Mouse (Mus musculus) neural tube, embryonic 13.5 days (tissue): ENCODE data around the gene Aspg. TPM values are rescaled to one million over a fixed set of nuclear protein-coding genes. Genes with fewer than 3 reads are reported as not detected.

ENCODE experiments used
- ATAC-seq: fragments of 200-750 bp; cut with Nextera tagmentation; 2 replicates; pipeline ENCODE4 v1.8.0; 2017; ENCODE audit warnings: low read depth, mild to moderate bottlenecking, moderate TSS enrichment, moderate library complexity
- H3K27ac ChIP-seq: fragments of 300-500 bp; sonication (generic); replicated peaks from 2 replicates; pipeline ENCODE4 v1.5.1; 2015; ENCODE audit warnings: moderate library complexity, mild to moderate bottlenecking, inconsistent platforms
- H3K27me3 ChIP-seq: fragments of 300-500 bp; sonication (generic); 2 replicates; pipeline ENCODE4 v1.6.1; 2015; ENCODE audit warnings: mild to moderate bottlenecking, inconsistent platforms
- H3K36me3 ChIP-seq: fragments of 300-500 bp; sonication (generic); 2 replicates; pipeline ENCODE4 v1.6.1; 2015; ENCODE audit warnings: mild to moderate bottlenecking, inconsistent platforms
- H3K4me1 ChIP-seq: fragments of 300-500 bp; sonication (generic); replicated peaks from 2 replicates; pipeline ENCODE4 v1.6.1; 2015; ENCODE audit warnings: inconsistent platforms
- H3K4me2 ChIP-seq: fragments of 300-500 bp; sonication (generic); 2 replicates; pipeline ENCODE4 v1.6.1; 2015; ENCODE audit warnings: inconsistent platforms, mild to moderate bottlenecking, moderate library complexity
- H3K4me3 ChIP-seq: fragments of 300-500 bp; sonication (generic); 2 replicates; pipeline ENCODE4 v1.5.1; 2015; ENCODE audit warnings: mild to moderate bottlenecking, inconsistent platforms
- H3K9ac ChIP-seq: fragments of 300-500 bp; sonication (generic); 2 replicates; pipeline ENCODE4 v1.6.1; 2015; ENCODE audit warnings: moderate library complexity, mild to moderate bottlenecking, inconsistent platforms
- H3K9me3 ChIP-seq: fragments of 300-500 bp; sonication (generic); 2 replicates; pipeline ENCODE4 v1.6.1; 2016; ENCODE audit warnings: inconsistent platforms
- WGBS: fragments of 180-500 bp; shearing (Covaris S2); methylation state at CpG from one replicate; pipeline ENCODE4 v1.1.7; 2015; 5-methylcytosine and 5-hydroxymethylcytosine counted together
- polyA plus RNA-seq: library from polyadenylated mRNA; unstranded; fragments of >200 nt; fragmentation: Nextera tagmentation; extraction: Ambion mirVana; gene quantifications from 2 replicates; pipeline ENCODE4 v1.2.1, GENCODE M21; 2015

Gene Aspg
- polyA plus RNA-seq: 0.25 and 0.29 TPM in 2 replicates

DNA sequence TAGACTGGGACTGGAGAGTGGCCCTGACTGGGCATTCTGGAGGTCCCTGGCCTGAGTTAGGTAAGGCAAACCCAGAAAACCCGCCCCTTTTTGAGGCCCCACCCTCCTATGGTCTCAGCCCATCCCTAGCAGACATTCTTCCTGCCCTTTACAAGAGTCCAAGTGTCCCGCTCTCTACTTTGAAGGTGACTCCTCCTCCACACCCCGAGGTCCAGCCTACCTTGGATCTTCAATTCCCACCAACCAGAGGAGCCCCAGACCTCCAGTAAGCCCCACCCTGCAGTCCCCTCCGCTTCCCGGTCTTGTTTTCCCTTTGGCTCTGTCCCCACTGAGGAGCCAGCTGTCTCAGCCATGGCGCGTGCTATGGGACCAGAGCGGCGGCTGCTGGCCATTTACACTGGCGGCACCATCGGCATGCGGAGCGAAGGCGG is at the start of gene Aspg:
Aspg (plus strand) TSS at position 139 of the 431 bp plus-strand sequence.
- WGBS: 1% methylated on average over 14 of the region's 14 CpGs
- Histone ChIP-seq H3K9me3 (no peaks in the 10 kb centered on the region), H3K4me2 (peak within 1 kb of the TSS; percentile 33), H3K27me3 (peaks cover 16% of the 10 kb centered on the region), H3K9ac (no peak within 1 kb of the TSS; the same call in 1 of the 2 replicates), H3K4me3 (no peak within 1 kb of the TSS), H3K36me3 (no peaks in the 10 kb centered on the region), H3K4me1 (peaks cover 6% of the 10 kb centered on the region), H3K27ac (no peak within 1 kb of the TSS)
- no peak for ATAC-seq

DNA sequence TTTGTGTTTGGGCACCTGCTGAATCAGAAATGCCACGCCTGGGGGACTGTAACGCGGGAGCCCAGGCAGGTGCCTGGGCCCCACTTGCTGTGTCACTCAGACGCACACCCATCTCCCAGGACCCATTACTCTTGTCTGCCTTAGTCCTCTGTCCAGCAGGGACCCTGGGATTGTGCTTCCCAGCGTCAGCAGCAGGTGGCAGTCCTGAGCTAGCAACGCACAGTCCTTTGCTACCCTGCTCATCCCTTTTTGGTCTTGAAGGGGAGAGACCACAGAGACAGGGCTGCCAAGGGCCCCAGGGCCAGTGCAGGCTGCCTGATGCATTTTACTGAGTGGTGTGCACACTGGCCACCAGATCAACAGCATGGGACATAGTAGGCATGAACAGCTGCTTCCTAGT is 28.8 kb upstream of the Aspg start:
- peak; percentile 61 for ATAC-seq
- no peaks in the 10 kb centered on the region for H3K36me3 ChIP-seq
- 6% methylated on average over 6 of the region's 6 CpGs for WGBS
- no peak overlapping the region for H3K4me2 ChIP-seq
- no peak overlapping the region for H3K27ac ChIP-seq
- no peaks in the 10 kb centered on the region for H3K4me1 ChIP-seq
- no peaks in the 10 kb centered on the region for H3K9me3 ChIP-seq
- H3K9ac ChIP-seq: no peak overlapping the region
- no peak overlapping the region for H3K4me3 ChIP-seq
- no peaks in the 10 kb centered on the region for H3K27me3 ChIP-seq

DNA sequence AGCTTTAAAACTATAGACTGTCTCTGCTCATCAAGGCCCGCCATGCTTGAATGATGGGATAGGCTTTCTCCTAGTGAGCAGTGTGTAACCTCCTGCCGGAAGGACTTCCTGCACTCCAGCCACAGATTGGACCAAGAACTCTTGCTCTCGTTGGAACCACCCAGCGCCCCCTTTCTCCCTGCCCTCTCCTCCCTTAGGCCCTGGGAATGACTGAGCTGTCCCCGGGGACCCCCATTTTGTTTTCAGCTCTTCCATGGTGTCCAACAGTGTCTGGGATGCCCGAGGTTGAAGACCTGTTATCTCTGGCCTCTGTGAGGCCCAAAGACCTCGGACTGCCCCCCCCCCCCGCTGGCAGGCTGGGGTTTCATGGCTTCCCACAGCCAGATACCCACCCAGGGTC is 26.6 kb upstream of the Aspg start:
- H3K27ac ChIP-seq: no peak overlapping the region
- no peak overlapping the region for H3K4me2 ChIP-seq
- no peak for ATAC-seq
- H3K27me3 ChIP-seq: no peaks in the 10 kb centered on the region
- H3K36me3 ChIP-seq: no peaks in the 10 kb centered on the region
- no peak overlapping the region for H3K4me3 ChIP-seq
- WGBS: 78% methylated on average over 8 of the region's 8 CpGs
- H3K9ac ChIP-seq: no peak overlapping the region
- H3K9me3 ChIP-seq: no peaks in the 10 kb centered on the region
- no peaks in the 10 kb centered on the region for H3K4me1 ChIP-seq

DNA sequence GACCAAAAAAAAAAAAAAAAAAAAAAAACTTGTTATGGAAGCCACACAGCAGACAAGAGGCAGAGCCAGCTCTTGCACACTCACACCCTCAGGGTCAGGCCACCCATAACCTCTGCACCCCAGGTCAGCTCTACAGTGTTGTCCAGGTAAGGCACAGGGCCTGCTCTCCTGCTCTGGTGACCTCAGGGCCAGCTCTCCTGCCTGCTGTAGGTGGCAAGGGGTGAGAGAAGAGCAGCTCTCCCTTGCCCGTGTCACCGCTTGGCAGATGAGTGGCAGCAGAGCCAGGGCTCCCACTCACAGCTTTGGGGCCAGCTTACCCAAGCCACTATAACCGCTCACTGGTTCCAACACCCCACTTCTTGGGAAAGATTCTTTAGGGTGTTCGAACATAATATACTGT is 25.6 kb upstream of the Aspg start:
- Histone ChIP-seq H3K27me3 (no peaks in the 10 kb centered on the region), H3K4me1 (no peaks in the 10 kb centered on the region), H3K9ac (no peak overlapping the region), H3K36me3 (no peaks in the 10 kb centered on the region), H3K4me3 (no peak overlapping the region), H3K4me2 (no peak overlapping the region), H3K9me3 (no peaks in the 10 kb centered on the region), H3K27ac (no peak overlapping the region)
- 91% methylated on average over 4 of the region's 4 CpGs for WGBS
- ATAC-seq: no peak

DNA sequence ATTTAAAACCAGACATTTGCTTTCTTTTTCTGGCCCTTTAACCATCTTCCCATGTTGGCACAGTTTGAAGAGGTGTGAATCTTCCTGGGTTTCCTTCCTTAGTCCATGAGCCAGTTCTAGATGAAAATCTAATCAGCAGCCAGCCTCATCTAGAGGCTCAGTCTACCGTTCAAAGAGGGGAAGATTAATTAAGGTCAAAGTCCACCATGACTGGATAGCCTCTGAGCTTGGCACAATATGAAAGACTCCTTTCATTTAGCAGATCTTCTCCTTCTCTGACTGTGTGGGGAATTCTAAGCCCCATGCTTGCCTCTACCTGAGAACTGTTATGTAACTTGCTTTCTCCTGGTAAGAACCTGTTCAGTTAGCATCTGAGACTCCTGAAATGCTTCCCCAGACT is 24.2 kb upstream of the Aspg start:
- H3K4me3 ChIP-seq: no peak overlapping the region
- no peaks in the 10 kb centered on the region for H3K9me3 ChIP-seq
- no peaks in the 10 kb centered on the region for H3K36me3 ChIP-seq
- no peaks in the 10 kb centered on the region for H3K27me3 ChIP-seq
- H3K4me2 ChIP-seq: no peak overlapping the region
- H3K27ac ChIP-seq: no peak overlapping the region
- WGBS: 55% methylated on average over 1 of the region's 1 CpGs
- ATAC-seq: no peak
- H3K4me1 ChIP-seq: no peaks in the 10 kb centered on the region
- no peak overlapping the region for H3K9ac ChIP-seq

DNA sequence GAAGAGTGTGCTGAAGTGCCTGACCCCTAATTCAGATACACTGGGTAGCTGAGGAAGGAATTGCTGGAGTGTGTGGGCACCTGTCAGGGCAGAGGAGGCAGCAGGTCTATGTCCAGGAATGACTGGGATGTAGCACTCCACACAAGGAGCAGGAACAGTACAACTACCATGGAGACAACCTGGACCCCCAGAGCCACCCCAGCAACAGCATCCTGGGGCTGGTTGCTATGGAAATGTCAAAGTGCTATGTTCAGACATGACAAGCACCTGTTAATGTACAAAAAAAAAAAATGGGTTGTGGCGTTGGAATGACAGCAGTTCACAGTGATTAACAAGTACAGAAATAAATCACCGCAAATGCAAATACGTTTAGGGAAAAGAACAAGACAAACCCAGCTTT is 20.2 kb upstream of the Aspg start:
- Histone ChIP-seq H3K27me3 (peaks cover under 1% of the 10 kb centered on the region; the same call in 1 of the 2 replicates), H3K4me3 (no peak overlapping the region), H3K27ac (no peak overlapping the region), H3K9ac (no peak overlapping the region), H3K9me3 (no peaks in the 10 kb centered on the region), H3K4me1 (peaks cover 5% of the 10 kb centered on the region; the same call in 1 of the 2 replicates), H3K4me2 (no peak overlapping the region), H3K36me3 (no peaks in the 10 kb centered on the region)
- WGBS: 78% methylated on average over 3 of the region's 3 CpGs
- ATAC-seq: no peak

DNA sequence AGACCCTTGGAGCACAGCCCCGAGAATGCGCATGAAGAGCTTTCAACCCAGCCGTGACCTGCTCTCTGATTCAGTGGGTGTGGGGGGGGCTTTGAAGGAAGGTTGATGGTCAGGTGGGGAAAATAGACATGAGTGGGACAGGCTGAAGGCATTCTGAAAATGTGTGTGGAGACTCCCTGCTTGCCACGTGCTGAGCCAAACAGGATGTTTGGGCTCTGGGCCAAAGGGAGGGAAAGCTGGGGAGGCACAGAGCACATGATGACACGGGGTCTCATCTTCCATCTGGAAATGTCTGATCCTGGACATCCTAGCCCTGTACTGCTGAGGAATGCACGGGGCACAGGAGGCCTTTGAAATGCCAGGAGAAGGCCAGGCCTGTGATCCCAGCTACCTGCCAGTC is 19.8 kb upstream of the Aspg start:
- Histone ChIP-seq H3K9me3 (no peaks in the 10 kb centered on the region), H3K27me3 (peaks cover 5% of the 10 kb centered on the region; the same call in 1 of the 2 replicates), H3K4me3 (no peak overlapping the region), H3K27ac (no peak overlapping the region), H3K9ac (no peak overlapping the region), H3K4me2 (no peak overlapping the region), H3K36me3 (no peaks in the 10 kb centered on the region), H3K4me1 (peaks cover 5% of the 10 kb centered on the region; the same call in 1 of the 2 replicates)
- ATAC-seq: no peak
- 75% methylated on average over 6 of the region's 6 CpGs for WGBS

DNA sequence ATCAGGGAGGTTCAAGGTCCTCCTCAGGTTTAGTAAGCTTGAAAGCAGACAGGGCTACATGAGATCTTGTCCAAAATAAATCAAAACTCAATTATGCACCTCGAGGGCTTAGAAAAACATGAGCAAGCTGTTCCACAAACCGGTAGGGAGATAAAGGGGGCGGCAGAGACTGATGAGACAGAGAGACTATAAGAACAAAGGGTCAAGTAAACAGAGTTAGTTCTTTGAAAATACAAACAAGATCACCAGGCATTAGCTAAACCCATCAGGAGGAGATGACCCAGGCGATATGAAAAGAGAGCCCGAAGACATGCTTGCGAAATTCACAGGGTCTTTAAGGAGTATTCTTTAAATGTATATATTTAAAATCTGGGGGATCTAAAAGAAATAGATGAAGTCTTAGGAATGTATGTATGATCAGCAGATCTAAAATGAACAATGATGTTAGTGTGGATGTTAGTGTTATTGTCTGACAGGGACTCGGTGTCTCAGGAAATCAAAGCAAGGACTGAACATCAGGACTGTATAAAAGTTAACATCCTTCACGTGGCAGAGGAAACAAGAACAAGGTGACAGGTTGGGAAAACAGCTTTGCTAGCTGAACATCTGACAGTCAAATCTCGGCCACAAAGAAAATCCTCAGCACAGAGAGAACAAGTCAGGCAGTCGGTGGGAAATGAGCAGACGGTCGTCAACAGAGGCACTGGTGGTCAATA is 17.7 kb upstream of the Aspg start:
- ATAC-seq: no peak
- H3K9ac ChIP-seq: no peak overlapping the region
- H3K4me2 ChIP-seq: no peak overlapping the region
- H3K27ac ChIP-seq: no peak overlapping the region
- H3K36me3 ChIP-seq: no peaks in the 10 kb centered on the region
- WGBS: 64% methylated on average over 12 of the region's 12 CpGs
- H3K9me3 ChIP-seq: no peaks in the 10 kb centered on the region
- peaks cover 5% of the 10 kb centered on the region; the same call in 1 of the 2 replicates for H3K4me1 ChIP-seq
- peaks cover 8% of the 10 kb centered on the region; the same call in 1 of the 2 replicates for H3K27me3 ChIP-seq
- no peak overlapping the region for H3K4me3 ChIP-seq

DNA sequence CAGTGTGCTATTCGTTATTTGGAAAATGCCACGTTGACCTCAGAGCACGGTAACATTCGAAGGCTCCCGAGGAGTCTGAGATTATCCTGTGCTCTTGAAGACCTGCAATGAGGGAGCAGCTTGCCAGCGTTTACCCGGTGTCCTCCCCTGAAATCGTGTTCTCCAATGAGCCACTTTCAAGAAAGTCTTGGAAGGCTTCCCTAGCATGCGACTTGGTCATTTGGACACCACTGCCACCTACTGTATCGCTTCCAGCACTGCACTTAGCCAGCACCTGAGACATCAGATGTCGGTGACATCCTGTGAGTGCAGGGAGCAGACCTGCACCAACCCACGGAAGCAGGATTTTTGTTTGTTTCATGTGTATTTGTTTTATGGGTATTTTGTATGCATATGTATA is 15.4 kb upstream of the Aspg start:
- H3K9ac ChIP-seq: no peak overlapping the region
- H3K27me3 ChIP-seq: peaks cover 8% of the 10 kb centered on the region; the same call in 1 of the 2 replicates
- peaks cover 5% of the 10 kb centered on the region; the same call in 1 of the 2 replicates for H3K4me1 ChIP-seq
- WGBS: 7% methylated on average over 12 of the region's 12 CpGs
- no peak overlapping the region for H3K4me3 ChIP-seq
- no peak overlapping the region for H3K27ac ChIP-seq
- H3K4me2 ChIP-seq: peak overlapping the region; percentile 26; the same call in 1 of the 2 replicates
- H3K36me3 ChIP-seq: no peaks in the 10 kb centered on the region
- ATAC-seq: no peak; the same call in 1 of the 2 replicates
- no peaks in the 10 kb centered on the region for H3K9me3 ChIP-seq

DNA sequence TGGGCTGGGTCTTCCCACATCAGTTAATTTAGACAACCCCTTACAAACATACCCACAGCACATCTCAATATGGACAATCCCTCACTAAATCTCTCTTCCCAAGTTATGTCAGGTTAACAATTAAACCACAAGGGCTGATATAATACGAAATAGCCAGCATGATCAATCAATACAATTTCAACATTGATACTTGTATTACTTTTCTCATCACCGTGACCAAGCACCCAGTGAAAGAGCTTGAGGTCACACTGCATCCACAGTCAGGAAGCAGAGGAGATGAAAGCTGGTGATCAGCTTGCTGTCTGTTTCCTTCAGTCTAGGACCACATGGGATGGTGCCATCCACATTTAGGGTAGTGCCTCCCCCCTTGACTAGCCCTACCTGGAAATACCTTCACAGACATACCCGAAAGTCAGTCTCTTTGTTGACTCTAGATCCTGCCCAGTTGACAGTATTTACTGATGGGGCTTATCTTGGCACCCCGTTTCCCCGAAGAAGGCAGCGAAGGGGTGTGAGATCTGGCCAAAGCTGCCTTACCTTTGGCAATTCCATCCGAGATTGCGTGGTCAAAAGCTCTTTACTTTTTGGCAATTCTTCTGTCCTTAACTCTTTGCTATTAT is 12.1 kb upstream of the Aspg start:
- peaks cover 5% of the 10 kb centered on the region; the same call in 1 of the 2 replicates for H3K4me1 ChIP-seq
- 87% methylated on average over 8 of the region's 8 CpGs for WGBS
- no peak overlapping the region for H3K9ac ChIP-seq
- no peak for ATAC-seq
- H3K4me3 ChIP-seq: no peak overlapping the region
- H3K27me3 ChIP-seq: peaks cover 8% of the 10 kb centered on the region; the same call in 1 of the 2 replicates
- H3K4me2 ChIP-seq: no peak overlapping the region
- no peaks in the 10 kb centered on the region for H3K36me3 ChIP-seq
- H3K27ac ChIP-seq: no peak overlapping the region
- H3K9me3 ChIP-seq: no peaks in the 10 kb centered on the region

DNA sequence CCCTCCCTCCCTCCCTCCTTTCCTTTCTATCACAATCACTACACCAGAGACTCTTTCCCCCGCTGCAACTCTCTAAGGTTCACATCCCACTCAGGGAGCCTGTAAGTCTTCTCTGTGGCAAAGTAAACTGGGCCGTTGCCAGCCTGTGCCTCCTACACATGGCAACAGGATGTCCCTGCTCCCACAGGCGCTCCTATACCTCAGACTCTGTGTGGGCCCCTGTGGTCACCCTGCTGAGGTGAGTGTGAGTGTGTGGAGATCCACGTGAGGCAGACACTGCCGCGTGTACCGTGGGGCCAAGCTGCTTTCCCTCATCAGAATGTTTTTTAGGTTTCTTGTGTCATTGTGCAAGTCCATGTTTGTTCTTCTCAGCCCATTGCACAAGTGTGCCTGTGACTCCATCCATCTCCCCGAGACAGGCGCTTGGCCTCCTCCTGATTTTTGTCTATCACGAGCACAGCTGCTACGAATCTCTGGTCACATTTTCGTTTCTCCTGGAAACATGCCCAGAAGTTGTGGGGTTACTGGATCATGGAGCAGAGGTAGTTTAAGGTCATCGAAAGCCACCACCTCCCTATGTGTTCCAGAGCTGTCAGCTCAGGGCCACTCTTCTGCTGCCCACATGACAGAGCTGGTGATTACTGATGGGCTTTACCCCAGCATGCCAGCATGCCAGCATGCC is 10.3 kb upstream of the Aspg start:
- H3K9me3 ChIP-seq: no peaks in the 10 kb centered on the region
- H3K36me3 ChIP-seq: no peaks in the 10 kb centered on the region
- no peak overlapping the region for H3K4me2 ChIP-seq
- peaks cover 8% of the 10 kb centered on the region; the same call in 1 of the 2 replicates for H3K27me3 ChIP-seq
- no peak for ATAC-seq
- no peak overlapping the region for H3K9ac ChIP-seq
- no peaks in the 10 kb centered on the region for H3K4me1 ChIP-seq
- no peak overlapping the region for H3K4me3 ChIP-seq
- H3K27ac ChIP-seq: no peak overlapping the region
- WGBS: 75% methylated on average over 13 of the region's 13 CpGs

DNA sequence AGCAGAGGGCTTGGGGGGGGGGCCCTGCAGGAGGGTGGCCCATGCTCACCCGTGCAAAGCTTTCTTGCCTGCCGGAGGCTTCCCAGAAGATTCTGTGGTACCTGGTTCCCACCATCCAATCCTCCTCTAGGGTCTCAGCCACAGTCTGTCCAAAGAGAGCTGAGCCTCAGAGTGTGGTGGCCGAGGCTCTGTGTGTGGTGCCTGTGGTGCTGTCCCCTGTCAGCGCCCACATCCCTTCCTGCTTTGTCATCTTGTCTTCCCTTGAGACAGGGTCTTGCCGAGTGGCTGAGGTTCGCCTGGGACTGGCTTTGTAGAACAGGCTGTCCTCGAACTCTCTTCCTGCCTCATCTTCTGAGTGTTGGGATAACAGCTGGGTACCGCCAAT is 9.8 kb upstream of the Aspg start:
- peaks cover 3% of the 10 kb centered on the region; the same call in 1 of the 2 replicates for H3K27me3 ChIP-seq
- no peak overlapping the region for H3K27ac ChIP-seq
- H3K4me2 ChIP-seq: no peak overlapping the region
- no peak overlapping the region for H3K4me3 ChIP-seq
- H3K36me3 ChIP-seq: no peaks in the 10 kb centered on the region
- no peak overlapping the region for H3K9ac ChIP-seq
- WGBS: 77% methylated on average over 8 of the region's 8 CpGs
- no peaks in the 10 kb centered on the region for H3K4me1 ChIP-seq
- H3K9me3 ChIP-seq: no peaks in the 10 kb centered on the region
- no peak for ATAC-seq
